Mouse (Mus musculus) hindbrain, embryonic 13.5 days (tissue): ENCODE measurements around the gene Opa3. TPM values are rescaled to one million over a fixed set of nuclear protein-coding genes. Genes with fewer than 3 reads are reported as not detected.

ENCODE experiments used
- ATAC-seq: fragments of 200-750 bp; cut with Nextera tagmentation; 2 replicates; pipeline ENCODE4 v1.8.0; 2017; ENCODE audit warnings: moderate TSS enrichment; ENCODE audit not compliant: low FRiP score
- H3K27ac ChIP-seq: fragments of 300-500 bp; sonication (generic); 2 replicates; pipeline ENCODE4 v1.5.1; 2015; ENCODE audit warnings: inconsistent platforms, mild to moderate bottlenecking, moderate library complexity
- H3K27me3 ChIP-seq: fragments of 300-500 bp; sonication (generic); 2 replicates; pipeline ENCODE4 v1.6.1; 2015; ENCODE audit warnings: mild to moderate bottlenecking, inconsistent platforms
- H3K36me3 ChIP-seq: fragments of 300-500 bp; sonication (generic); 2 replicates; pipeline ENCODE4 v1.6.1; 2015; ENCODE audit warnings: mild to moderate bottlenecking, inconsistent platforms
- H3K4me1 ChIP-seq: fragments of 300-500 bp; sonication (generic); replicated peaks from 2 replicates; pipeline ENCODE4 v1.6.1; 2015; ENCODE audit warnings: inconsistent platforms
- H3K4me2 ChIP-seq: fragments of 300-500 bp; sonication (generic); 2 replicates; pipeline ENCODE4 v1.6.1; 2015; ENCODE audit warnings: inconsistent platforms, mild to moderate bottlenecking, moderate library complexity
- H3K4me3 ChIP-seq: fragments of 300-500 bp; sonication (generic); 2 replicates; pipeline ENCODE4 v1.5.1; 2015; ENCODE audit warnings: mild to moderate bottlenecking, inconsistent platforms
- H3K9ac ChIP-seq: fragments of 300-500 bp; sonication (generic); 2 replicates; pipeline ENCODE4 v1.6.1; 2015; ENCODE audit warnings: mild to moderate bottlenecking, inconsistent platforms
- H3K9me3 ChIP-seq: fragments of 300-500 bp; sonication (generic); 2 replicates; pipeline ENCODE4 v1.6.1; 2016; ENCODE audit warnings: inconsistent platforms
- WGBS: fragments of 180-500 bp; shearing (Covaris S2); methylation state at CpG from one replicate; pipeline ENCODE4 v1.1.7; 2015; 5-methylcytosine and 5-hydroxymethylcytosine counted together
- polyA plus RNA-seq: library from polyadenylated mRNA; unstranded; fragments of >200 nt; fragmentation: Nextera tagmentation; extraction: Ambion mirVana; gene quantifications from 2 replicates; pipeline ENCODE4 v1.2.1, GENCODE M21; 2015

The Opa3 gene
- polyA plus RNA-seq, 1 experiment from 2014 or later, result 37.1 TPM

- Histone ChIP-seq H3K9ac (0 out of 2 replicates have a peak overlapping the region, but pooled peaks have one; percentile 24), H3K4me3 (no peak overlapping the region), H3K27ac (no peak overlapping the region; the same call in 1 of the 2 replicates), H3K9me3 (no peaks in the 10 kb centered on the region), H3K36me3 (peaks cover 14% of the 10 kb centered on the region), H3K4me2 (no peak overlapping the region), H3K27me3 (no peaks in the 10 kb centered on the region), H3K4me1 (peaks cover 23% of the 10 kb centered on the region)
- ATAC-seq, result no peak
- 87% methylated on average over 2 of the region's 2 CpGs for WGBS
These were observed 7.0 kb downstream of the Opa3 start for GRCm38 (mm10) chr7:19235092-19235671.

GRCm38 (mm10) chr7:19236411-19236810, 8.3 kb downstream of the Opa3 start:
- no peak for ATAC-seq
- no peaks in the 10 kb centered on the region for H3K27me3 ChIP-seq
- H3K9me3 ChIP-seq, result no peaks in the 10 kb centered on the region
- WGBS, result 81% methylated on average over 2 of the region's 2 CpGs
- peak overlapping the region; percentile 43; the same call in 1 of the 2 replicates for H3K9ac ChIP-seq
- H3K4me2 ChIP-seq, result no peak overlapping the region
- H3K36me3 ChIP-seq, result peaks cover 9% of the 10 kb centered on the region
- no peak overlapping the region for H3K4me3 ChIP-seq
- peaks cover 18% of the 10 kb centered on the region for H3K4me1 ChIP-seq
- no peak overlapping the region; the same call in 1 of the 2 replicates for H3K27ac ChIP-seq

GRCm38 (mm10) chr7:19238344-19238743, 10.2 kb downstream of the Opa3 start:
- H3K9me3 ChIP-seq, result no peaks in the 10 kb centered on the region

DNA sequence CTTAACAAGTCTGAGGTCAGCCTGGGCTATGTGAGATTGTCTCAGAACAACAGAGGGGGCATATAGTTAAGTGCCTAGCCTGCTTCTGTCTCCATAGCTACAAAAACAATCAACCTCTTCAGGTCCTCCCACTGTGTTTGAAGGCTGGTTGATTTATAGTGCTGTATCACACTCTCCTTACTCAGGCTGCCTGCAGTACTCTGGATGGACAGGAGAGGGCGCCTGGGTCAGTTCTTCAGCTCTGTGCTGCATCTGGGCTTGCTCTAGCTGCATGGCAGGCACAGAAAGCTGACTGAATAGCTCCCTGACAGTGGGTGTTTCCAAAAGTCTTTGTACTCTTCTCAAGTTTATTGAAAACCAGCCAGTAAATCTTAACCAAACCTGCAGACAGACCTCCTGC, 11.3 kb downstream of the Opa3 start:
- Histone ChIP-seq H3K27me3 (no peaks in the 10 kb centered on the region), H3K9me3 (no peaks in the 10 kb centered on the region), H3K27ac (peak overlapping the region; percentile 70), H3K36me3 (no peaks in the 10 kb centered on the region; the same call in 1 of the 2 replicates), H3K4me3 (no peak overlapping the region), H3K4me1 (peaks cover 19% of the 10 kb centered on the region), H3K4me2 (no peak overlapping the region), H3K9ac (no peak overlapping the region)
- ATAC-seq, result peak; percentile 91
- WGBS, result 0% methylated on average over 1 of the region's 1 CpGs

More at GRCm38 (mm10) chr7:19238344-19238743, 10.2 kb downstream of the Opa3 start:
- Histone ChIP-seq H3K4me1 (peaks cover 14% of the 10 kb centered on the region), H3K27ac (no peak overlapping the region), H3K36me3 (no peaks in the 10 kb centered on the region; the same call in 1 of the 2 replicates), H3K27me3 (no peaks in the 10 kb centered on the region), H3K4me2 (no peak overlapping the region), H3K4me3 (no peak overlapping the region), H3K9ac (no peak overlapping the region)
- WGBS, result 96% methylated on average over 4 of the region's 4 CpGs
- no peak for ATAC-seq

DNA sequence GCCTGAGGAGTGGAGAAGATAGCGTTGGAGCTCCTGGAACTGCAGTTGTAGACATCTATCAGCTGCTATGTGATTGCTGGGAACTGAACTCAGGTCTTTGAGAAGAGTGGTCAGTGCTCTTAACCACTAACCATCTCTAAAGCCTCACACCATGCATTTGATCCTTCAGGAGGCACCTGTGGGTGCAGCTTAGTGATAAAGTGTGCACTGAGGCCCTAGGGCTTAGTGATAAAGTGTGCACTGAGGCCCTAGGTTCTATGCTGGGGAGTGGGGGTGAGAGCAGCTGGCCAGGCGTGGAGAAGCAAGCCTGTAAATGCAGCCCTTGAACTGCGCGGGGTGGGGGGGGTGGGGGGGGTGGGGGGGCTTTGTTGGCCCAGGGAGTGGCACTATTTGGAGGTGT, 11.9 kb downstream of the Opa3 start:
- Histone ChIP-seq H3K27me3 (no peaks in the 10 kb centered on the region), H3K9ac (no peak overlapping the region), H3K4me3 (no peak overlapping the region), H3K9me3 (no peaks in the 10 kb centered on the region), H3K36me3 (peaks cover 4% of the 10 kb centered on the region), H3K4me1 (peaks cover 19% of the 10 kb centered on the region), H3K27ac (peak overlapping the region; percentile 15; the same call in 1 of the 2 replicates), H3K4me2 (no peak overlapping the region)
- 48% methylated on average over 4 of the region's 4 CpGs for WGBS
- ATAC-seq, result no peak

DNA sequence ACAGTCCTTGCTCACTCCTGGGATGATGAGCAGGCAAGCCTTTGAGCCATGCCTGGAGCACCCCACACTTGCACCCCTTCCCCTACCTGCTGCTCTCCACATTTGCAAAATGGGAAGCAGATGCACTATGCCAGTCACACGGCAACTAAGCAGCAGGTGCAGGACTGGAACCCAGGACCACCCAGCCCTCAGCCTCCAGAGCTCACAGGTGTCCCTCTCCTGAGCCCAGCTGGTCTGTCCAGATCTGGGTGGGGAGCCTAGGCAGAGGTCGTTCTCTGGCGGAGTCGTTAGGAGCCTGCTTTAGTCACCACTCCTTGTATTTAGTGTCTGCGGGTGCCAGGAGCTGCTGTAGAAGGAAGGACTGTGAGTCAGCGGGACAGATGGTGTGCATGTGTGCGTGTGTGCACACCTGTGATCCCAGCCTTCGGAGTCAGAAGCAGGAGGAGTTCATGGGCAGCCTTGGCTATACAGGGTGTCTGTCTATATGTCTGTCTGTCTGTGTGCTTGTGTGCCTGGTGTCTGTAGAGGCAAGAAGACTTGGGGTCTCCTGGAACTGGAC, 12.8 kb downstream of the Opa3 start:
- Histone ChIP-seq H3K27ac (no peak overlapping the region), H3K9ac (0 out of 2 replicates have a peak overlapping the region, but pooled peaks have one; percentile 29), H3K36me3 (peaks cover 14% of the 10 kb centered on the region), H3K4me3 (no peak overlapping the region), H3K9me3 (no peaks in the 10 kb centered on the region), H3K4me1 (peaks cover 19% of the 10 kb centered on the region), H3K27me3 (no peaks in the 10 kb centered on the region), H3K4me2 (no peak overlapping the region)
- no peak for ATAC-seq
- 95% methylated on average over 8 of the region's 8 CpGs for WGBS

- no peak overlapping the region for H3K4me3 ChIP-seq
- no peak overlapping the region for H3K27ac ChIP-seq
- no peaks in the 10 kb centered on the region for H3K27me3 ChIP-seq
- H3K36me3 ChIP-seq, result peaks cover 23% of the 10 kb centered on the region
- no peak for ATAC-seq
- H3K4me2 ChIP-seq, result no peak overlapping the region
- H3K9ac ChIP-seq, result no peak overlapping the region
- H3K9me3 ChIP-seq, result no peaks in the 10 kb centered on the region
- WGBS, result 95% methylated on average over 1 of the region's 1 CpGs
- H3K4me1 ChIP-seq, result peaks cover 13% of the 10 kb centered on the region
These were observed 13.9 kb downstream of the Opa3 start for GRCm38 (mm10) chr7:19242005-19242404.

GRCm38 (mm10) chr7:19243858-19244257, 15.7 kb downstream of the Opa3 start:
- H3K4me2 ChIP-seq, result no peak overlapping the region
- peak overlapping the region; percentile 55; the same call in 1 of the 2 replicates for H3K27ac ChIP-seq
- H3K4me3 ChIP-seq, result no peak overlapping the region
- no peak for ATAC-seq
- peaks cover 13% of the 10 kb centered on the region for H3K4me1 ChIP-seq
- no peaks in the 10 kb centered on the region for H3K9me3 ChIP-seq
- peaks cover 32% of the 10 kb centered on the region for H3K36me3 ChIP-seq
- H3K27me3 ChIP-seq, result no peaks in the 10 kb centered on the region
- H3K9ac ChIP-seq, result no peak overlapping the region
- 64% methylated on average over 5 of the region's 5 CpGs for WGBS

GRCm38 (mm10) chr7:19245083-19245482, 16.9 kb downstream of the Opa3 start:
- ATAC-seq, result no peak
- H3K4me1 ChIP-seq, result peaks cover 4% of the 10 kb centered on the region
- H3K9me3 ChIP-seq, result no peaks in the 10 kb centered on the region
- H3K27me3 ChIP-seq, result no peaks in the 10 kb centered on the region
- H3K27ac ChIP-seq, result no peak overlapping the region
- H3K36me3 ChIP-seq, result peaks cover 32% of the 10 kb centered on the region
- H3K4me3 ChIP-seq, result no peak overlapping the region
- H3K9ac ChIP-seq, result no peak overlapping the region
- H3K4me2 ChIP-seq, result no peak overlapping the region
- 94% methylated on average over 3 of the region's 3 CpGs for WGBS

DNA sequence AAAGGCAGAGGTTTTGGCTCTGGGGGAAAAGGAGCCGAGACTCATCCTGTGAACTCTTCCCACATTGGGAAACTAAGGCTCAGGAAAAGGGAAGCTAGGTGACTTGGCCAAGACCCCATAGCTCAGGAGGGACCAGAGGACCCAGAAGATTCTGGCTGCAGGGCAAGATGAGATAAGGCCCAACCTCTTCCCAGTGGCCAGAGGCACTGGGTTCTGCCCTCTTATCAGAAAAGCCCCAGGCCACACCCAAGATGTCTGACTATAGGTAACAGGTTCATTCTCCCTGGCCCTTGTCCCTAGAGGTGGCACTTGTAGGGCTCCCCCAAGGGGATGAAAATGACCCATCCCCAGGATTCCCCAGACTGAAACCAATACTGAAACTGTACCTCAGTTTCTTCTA, 18.7 kb downstream of the Opa3 start:
- Histone ChIP-seq H3K4me1 (peaks cover 4% of the 10 kb centered on the region; the same call in 1 of the 2 replicates), H3K4me2 (no peak overlapping the region), H3K36me3 (peaks cover 32% of the 10 kb centered on the region), H3K27me3 (no peaks in the 10 kb centered on the region), H3K9me3 (no peaks in the 10 kb centered on the region), H3K9ac (no peak overlapping the region), H3K27ac (no peak overlapping the region), H3K4me3 (no peak overlapping the region)
- no peak for ATAC-seq
- WGBS, result 100% methylated on average over 1 of the region's 1 CpGs

DNA sequence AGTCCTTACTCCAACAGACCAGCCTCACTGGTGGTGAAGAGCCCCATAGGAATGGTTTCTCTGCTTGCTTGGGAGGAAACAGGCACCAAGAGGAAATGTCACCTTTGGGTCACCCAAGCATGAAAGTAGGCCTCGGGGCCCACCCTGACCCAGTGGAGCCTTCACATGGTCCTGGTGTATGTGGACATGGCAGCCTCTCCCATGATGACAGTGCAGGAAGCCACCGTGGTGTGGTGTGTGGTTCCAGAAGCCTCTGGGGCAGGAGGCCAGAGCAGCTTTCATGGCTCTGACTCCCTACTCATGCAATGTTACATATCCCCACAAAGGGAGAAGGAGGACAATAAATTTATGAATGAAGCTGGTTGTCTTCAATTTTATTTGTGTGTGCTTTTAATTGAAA, 19.4 kb downstream of the Opa3 start:
- H3K4me1 ChIP-seq, result peaks cover 4% of the 10 kb centered on the region; the same call in 1 of the 2 replicates

GRCm38 (mm10) chr7:19252078-19252477, 23.9 kb downstream of the Opa3 start:
- ATAC-seq, result no peak
- Histone ChIP-seq H3K4me1 (no peaks in the 10 kb centered on the region), H3K27ac (no peak overlapping the region), H3K9ac (no peak overlapping the region), H3K27me3 (no peaks in the 10 kb centered on the region), H3K4me2 (no peak overlapping the region), H3K9me3 (no peaks in the 10 kb centered on the region), H3K36me3 (peaks cover 29% of the 10 kb centered on the region), H3K4me3 (no peak overlapping the region)
- 88% methylated on average over 4 of the region's 4 CpGs for WGBS

More for the DNA sequence above, 19.4 kb downstream of the Opa3 start:
- no peak for ATAC-seq
- Histone ChIP-seq H3K36me3 (peaks cover 32% of the 10 kb centered on the region), H3K4me3 (no peak overlapping the region), H3K27ac (no peak overlapping the region), H3K27me3 (no peaks in the 10 kb centered on the region), H3K9ac (no peak overlapping the region), H3K9me3 (no peaks in the 10 kb centered on the region), H3K4me2 (no peak overlapping the region)
- WGBS, result 97% methylated on average over 2 of the region's 2 CpGs

DNA sequence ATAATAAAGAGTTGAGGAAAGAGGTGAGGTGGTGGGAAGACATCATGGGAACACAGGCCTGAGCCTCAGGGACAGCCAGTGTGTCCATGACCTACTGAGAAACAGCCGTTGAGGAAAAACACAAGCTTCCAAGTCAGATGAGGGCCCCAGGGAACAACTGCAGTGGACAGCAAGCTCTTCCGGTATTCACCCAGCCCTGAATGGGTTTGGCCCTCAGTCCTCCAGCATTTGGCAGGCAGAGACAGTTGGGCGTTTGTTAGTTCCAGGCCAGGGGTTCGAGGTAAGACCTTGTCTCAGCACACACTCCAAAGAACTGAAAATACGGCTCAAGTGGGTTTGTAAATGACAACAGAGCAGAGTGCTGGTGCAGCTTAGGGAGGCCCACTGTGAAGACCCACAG, 25.3 kb downstream of the Opa3 start:
- Histone ChIP-seq H3K9me3 (no peaks in the 10 kb centered on the region), H3K27ac (no peak overlapping the region), H3K4me3 (no peak overlapping the region), H3K9ac (no peak overlapping the region), H3K4me1 (no peaks in the 10 kb centered on the region), H3K27me3 (no peaks in the 10 kb centered on the region), H3K4me2 (no peak overlapping the region), H3K36me3 (peaks cover 33% of the 10 kb centered on the region)
- WGBS, result 75% methylated on average over 5 of the region's 5 CpGs
- no peak for ATAC-seq
